Mouse (Mus musculus): ENCODE data around the gene Cemip.

Cemip gene

GRCm38 (mm10) chr7:84026950-84027585, 59.2 kb downstream of the Cemip start:
- DNase-seq (ENCODE audit: low spot score): no peak

DNA sequence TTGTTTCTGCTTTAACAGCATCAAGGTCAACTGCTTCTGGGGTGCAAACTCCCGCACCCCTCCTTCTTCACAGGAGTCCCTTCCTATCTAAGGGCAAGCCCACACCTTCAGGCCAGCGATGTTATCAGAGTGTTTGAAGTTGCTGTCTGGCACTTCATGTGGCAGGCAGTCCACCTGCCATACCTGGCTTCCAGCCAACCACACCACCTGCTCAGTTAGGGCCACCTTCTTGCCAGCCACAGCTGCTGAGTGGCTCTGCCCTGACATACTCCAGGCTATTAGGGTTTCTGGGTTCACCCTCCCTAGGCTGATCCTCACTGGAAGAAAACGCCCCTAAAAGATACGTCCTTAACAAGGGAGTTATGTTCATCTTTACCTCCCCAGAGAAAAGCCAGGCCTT, 60.2 kb downstream of the Cemip start:
- no peak for DNase-seq (ENCODE audit: low spot score)

DNA sequence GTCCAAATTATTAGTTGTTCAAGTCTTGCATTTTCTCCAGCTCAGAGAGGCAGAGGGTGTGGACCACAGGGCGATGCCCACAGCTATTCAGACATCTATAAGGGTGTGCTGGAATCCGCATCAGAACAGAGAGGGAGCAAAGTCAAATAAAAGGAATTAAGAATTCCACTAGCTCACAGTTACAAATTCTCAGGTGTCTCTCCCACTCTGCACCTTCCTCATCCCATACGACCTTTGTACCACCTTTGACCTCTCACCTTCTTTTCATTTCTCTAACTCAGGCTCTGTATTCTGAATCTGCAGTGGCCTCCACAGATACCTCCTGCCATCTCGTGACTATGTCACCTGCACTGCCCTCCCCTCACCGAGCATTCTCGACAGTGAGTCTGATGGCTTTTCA, 62.8 kb downstream of the Cemip start:
- no peak for DNase-seq (ENCODE audit: low spot score)

- DNase-seq (ENCODE audit: low spot score): no peak
Observed at GRCm38 (mm10) chr7:84022462-84022861, 63.8 kb downstream of the Cemip start.

DNA sequence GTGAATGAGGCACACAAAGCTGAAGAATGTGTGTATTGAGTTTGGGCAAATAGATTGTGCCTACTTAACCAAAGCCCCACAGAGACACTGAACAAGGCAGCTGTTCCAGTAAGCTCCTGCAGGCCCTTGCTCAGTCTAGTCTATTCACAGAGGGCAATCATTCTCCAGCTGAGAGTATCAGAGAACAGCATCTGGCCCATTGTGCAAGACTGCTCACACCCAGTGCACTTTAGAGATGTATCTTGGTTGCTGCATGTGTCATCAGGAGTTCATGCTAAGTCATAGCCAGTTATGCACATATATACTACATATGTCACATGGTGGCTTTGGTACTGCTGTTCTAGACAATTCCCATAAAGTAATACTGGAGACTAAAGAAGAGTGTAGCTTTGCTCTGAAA, 66.9 kb downstream of the Cemip start:
- DNase-seq (ENCODE audit: low spot score): no peak

GRCm38 (mm10) chr7:84018291-84019266, 67.7 kb downstream of the Cemip start:
- DNase-seq (ENCODE audit: low spot score): no peak

GRCm38 (mm10) chr7:84015050-84015449, 71.3 kb downstream of the Cemip start:
- DNase-seq (ENCODE audit: low spot score): no peak

- no peak for DNase-seq (ENCODE audit: low spot score)
Observed at GRCm38 (mm10) chr7:84013656-84014055, 72.6 kb downstream of the Cemip start.

DNA sequence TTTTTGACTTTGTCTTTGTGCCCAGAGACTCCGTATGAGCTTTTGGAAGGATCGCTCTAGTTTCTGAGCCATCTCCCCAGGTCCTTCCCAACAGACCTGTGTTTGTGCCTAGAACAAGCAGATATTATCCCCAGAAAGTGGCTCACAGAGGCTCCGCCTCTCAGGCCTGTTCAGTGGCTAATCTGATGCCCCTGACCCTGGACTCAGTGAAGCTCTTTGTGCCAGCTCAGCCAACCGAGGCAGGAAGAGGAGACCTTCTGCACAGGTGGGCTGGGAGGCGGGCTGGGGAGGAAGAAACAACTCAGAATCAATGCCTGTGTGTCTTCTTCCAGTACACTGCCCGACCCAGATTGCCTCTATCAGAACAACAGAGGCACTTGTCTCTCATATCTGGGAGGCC, 81.9 kb downstream of the Cemip start:
- no peak for DNase-seq (ENCODE audit: low spot score)

- DNase-seq (ENCODE audit: low spot score): no peak
Observed at GRCm38 (mm10) chr7:84001516-84001915, 84.8 kb downstream of the Cemip start.

- no peak for DNase-seq (ENCODE audit: low spot score)
Observed at GRCm38 (mm10) chr7:84000671-84001070, 85.6 kb downstream of the Cemip start.

GRCm38 (mm10) chr7:83999647-84000046, 86.7 kb downstream of the Cemip start:
- peak; percentile 16 for DNase-seq (ENCODE audit: low spot score)

DNA sequence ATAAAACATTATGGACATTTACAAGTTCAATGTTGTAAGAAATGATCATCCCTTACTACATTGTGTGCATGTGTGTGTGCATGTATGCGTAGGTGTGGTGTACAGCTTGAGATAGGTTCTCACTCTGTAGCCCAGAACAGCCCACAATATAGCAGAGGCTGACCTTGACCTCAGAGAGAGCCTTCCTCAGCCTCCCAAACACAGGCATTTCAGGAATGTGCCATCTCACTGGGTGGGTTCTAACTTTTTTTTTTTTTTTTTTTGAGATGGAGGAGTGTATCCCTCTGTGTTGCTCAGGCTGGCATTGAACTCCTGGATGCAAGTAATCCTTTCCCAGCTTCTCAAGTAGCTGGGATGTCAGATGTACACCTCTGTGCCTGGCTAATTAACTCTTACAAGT, 92.0 kb downstream of the Cemip start:
- no peak for DNase-seq (ENCODE audit: low spot score)

- DNase-seq (ENCODE audit: low spot score): no peak
Observed at GRCm38 (mm10) chr7:83989294-83989693, 97.0 kb downstream of the Cemip start.

DNA sequence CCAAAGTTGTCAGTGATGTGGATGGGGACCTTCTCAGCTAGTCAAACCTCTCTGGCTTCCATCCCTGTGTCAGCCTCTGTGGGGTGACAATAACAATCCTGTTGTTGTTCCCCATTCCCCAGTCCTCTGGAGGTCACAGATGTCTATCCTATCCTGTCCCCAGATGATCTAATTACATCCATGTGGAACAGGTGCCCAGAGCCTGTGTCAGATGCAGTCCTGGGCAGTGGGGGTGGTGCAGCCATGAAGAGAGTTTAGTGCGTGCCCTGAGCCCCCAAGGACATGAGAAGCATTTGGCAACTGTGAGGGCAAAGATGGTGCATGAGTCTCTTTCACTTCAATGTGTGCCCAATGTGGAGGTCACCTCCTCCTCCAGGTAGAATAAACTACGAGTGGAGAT, 100.6 kb downstream of the Cemip start:
- DNase-seq (ENCODE audit: low spot score): no peak

- no peak for DNase-seq (ENCODE audit: low spot score)
Observed at GRCm38 (mm10) chr7:83982566-83982965, 103.7 kb downstream of the Cemip start.

- no peak for DNase-seq (ENCODE audit: low spot score)
Observed at GRCm38 (mm10) chr7:83978945-83979536, 107.3 kb downstream of the Cemip start.

GRCm38 (mm10) chr7:83978410-83978809, 107.9 kb downstream of the Cemip start:
- DNase-seq (ENCODE audit: low spot score): no peak

DNA sequence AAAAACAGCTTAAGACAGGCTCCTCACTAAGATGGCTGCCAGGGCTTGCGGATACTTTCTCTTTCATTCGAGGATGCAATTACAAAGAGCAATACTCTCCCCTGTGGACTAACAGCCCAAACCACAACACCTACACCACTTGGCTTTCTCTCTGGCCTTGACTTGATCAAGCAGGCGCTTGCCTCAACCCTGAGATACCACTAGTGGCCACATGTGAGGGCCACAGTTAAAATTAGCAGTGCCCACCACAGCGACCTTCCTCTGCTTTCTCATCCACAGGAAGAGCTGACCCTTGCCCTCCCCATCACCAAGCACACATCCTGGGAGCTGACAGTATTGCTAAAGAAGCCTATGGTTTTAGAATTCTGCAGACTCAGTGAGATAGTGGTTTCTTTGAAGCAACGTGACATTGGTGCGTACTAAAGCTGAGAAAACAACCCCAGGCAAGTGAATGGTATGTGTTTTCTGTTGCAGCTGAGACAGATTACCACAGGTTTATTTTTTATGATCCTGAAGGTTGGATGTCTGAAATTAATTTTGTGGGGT, 109.8 kb downstream of the Cemip start:
- no peak for DNase-seq (ENCODE audit: low spot score)

DNA sequence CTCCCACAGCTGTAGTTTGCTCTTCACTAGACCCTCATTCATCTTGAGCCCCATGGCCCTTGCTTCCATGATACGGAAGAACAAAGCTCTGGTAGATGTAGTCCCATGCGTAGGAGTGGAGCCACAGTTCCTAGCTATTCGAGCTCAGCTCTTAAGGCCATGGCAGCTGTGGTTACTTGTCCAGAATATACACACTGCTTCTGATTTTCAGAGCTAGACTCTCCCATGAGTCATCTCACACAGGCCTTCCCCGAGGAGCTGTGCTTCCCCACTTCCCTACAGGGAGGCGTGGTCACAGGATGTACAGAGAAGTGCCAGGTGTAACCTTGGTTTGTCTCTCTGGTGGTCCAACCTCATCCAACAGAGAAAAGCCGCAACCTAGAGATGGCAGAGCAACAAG, 111.0 kb downstream of the Cemip start:
- DNase-seq (ENCODE audit: low spot score): no peak

DNA sequence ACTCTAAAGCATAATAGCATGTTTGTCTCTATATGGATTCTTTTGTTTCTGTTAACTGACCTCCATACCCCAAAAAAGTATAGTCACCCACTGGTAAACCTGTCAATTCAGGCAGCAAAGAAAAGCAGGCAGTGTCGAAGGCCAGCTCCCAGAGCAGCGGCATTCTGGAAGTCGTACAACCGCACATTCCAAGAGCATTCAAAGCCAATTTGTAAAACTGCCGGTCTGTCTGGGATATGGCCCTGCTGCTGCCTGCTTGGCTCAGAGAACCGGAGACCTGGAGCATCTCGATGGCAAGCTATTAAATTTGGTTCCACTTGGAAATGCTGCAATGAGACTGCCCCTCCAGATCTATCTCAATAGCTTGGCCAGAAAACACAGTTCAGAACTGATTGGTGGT, 113.8 kb downstream of the Cemip start:
- DNase-seq (ENCODE audit: low spot score): no peak

DNA sequence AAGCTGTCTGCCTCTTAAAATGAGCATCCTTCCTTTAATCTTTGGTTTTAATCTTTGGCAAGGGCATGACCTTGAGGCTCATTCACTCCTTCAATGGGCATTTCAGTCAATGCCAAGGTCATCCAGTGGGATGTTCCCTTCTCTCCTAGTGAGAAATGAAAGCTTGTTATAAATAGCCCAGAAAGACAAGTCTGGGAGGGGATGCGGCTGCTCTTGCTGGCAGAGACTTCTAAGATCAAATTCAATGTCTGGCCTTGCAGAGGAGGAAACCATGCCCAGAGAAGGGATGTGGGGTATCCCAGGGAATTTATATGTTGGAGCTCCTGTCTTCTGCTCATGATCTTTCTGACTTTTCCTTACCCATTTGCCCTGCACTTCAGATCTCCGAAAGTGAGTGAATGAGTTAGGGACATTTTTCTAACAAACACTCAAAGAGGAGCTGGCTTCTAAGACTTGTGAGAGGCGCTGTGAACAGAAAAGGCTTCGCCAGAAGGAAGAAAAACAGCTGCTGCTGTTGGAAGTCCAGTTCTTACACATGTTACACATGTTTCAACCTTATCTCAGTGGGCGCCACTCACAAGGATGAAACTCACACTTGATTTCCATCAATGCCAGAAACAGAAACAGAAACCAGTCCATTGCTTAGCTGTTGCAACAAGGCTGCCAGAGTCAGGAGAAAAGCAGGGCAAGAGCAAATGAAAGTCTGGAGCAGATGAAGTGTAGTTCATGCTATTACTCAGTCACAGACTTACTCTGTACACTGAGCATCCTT, 120.1 kb downstream of the Cemip start:
- no peak for DNase-seq (ENCODE audit: low spot score)
